Mouse (Mus musculus): ENCODE results near the gene Mrgpra9. TPM values are rescaled to one million over a fixed set of nuclear protein-coding genes. Genes with fewer than 3 reads are reported as not detected.
"Not testable (repeated sequence)": the region's sequence is repeated elsewhere in the genome, so short reads cannot be mapped to it uniquely, and the experiment has no call there.

Mrgpra9 gene
- not detected for total RNA-seq (2021)

DNA sequence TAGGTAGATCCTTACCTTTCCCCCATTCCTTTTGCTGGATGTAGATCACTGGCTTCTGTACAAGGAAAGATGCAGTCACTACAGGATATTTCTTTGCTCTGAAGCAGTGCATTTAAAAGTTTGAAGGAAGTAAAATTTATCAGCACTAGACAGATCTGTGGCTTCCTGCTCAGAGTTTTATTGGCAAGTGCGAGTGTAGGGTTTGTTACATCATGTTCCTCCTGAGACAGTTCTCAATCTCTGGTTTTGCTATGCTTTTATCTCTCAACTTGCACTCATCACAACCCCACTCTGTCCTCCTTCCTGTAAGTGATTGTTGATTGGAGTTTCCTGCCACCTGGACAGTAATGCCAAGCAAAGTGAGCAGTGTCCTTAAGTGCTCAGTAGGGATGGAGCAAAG is at the start of gene Mrgpra9:
Mrgpra9 (minus strand) TSS at position 79 of the 400 bp plus-strand sequence.
- DNase-seq: no peak

DNA sequence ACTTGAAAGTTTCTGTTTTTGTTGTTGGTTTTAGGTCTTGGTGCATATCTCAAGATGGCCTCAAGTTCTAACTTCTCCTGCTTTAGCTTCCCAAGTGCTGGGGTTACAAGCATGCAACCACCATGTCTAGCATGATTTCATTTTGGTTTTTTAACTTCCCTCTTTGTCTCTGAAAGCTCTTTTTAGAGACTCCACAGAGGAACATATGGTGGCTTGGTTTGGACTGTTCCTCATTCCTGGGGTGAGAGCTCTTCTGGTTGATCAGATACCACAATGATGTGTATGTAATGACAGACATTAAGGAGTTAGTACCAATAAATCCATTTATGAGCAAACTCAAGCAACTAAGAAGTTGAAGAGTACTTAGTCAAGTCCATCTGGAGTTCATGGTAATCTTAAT is 47.0 kb upstream of the Mrgpra9 start:
- not testable (repeated sequence) for DNase-seq

DNA sequence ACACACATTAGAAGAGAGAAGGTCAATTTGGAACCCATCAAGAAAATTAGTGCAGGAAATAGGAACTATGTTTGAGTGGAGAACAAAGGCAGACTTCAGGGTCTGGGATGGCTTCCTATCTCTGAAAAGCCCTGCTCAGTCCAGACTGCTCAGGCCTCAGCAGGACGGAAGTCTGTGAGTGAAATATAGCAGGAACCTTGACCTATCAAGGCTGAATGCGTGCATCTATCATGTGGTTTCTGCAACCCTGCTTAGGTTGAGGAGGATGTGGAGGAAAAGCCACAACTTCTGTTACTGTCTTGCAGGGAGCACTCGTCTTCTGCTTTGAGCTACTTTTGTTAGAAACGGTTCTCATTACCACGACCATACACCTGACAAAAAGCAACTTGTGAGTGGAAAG is 18.9 kb upstream of the Mrgpra9 start:
- DNase-seq: not testable (repeated sequence)

DNA sequence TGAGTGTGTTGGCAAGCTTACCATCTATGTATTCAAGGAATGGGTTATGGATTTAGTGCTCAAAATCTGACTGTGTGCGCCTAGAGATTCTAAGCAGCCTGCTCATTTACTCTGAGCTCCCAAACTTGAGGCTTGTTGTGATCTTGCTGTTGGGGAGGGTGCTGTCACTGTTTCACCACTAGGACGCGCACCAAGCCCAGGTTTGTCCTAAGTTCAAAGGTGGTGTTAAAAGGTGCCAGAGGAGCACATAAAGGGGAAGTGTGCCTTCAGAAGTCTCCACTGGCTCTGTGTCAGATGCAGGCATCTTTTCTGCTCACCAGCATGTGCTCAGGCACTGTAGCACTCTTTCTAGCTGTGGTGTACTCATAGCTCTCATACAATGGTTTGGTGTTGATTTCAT is 8.0 kb downstream of the Mrgpra9 start:
- DNase-seq: no peak

DNA sequence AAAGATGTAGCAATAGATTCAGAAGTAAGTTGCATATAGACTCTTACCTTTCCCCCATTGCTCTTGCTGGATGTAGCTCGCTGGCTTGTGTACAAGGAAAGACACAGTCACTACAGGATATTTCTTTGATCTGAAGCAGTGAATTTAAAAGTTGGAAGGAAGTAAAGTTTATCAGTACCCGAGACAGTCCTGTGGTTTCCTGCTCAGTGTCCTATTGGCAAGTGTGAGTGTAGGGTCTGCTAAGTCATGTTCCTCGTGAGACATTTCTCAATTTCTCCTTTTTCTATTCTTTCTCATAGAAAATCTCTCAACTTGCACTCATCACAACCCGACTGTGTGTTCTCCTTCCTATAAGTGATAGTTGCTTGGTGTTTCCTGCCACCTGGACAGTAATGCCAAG is 47.8 kb downstream of the Mrgpra9 start, which contains the start of gene Mrgpra6:
Mrgpra6 (minus strand) TSS at position 91 of the 400 bp plus-strand sequence.
- no peak for DNase-seq

DNA sequence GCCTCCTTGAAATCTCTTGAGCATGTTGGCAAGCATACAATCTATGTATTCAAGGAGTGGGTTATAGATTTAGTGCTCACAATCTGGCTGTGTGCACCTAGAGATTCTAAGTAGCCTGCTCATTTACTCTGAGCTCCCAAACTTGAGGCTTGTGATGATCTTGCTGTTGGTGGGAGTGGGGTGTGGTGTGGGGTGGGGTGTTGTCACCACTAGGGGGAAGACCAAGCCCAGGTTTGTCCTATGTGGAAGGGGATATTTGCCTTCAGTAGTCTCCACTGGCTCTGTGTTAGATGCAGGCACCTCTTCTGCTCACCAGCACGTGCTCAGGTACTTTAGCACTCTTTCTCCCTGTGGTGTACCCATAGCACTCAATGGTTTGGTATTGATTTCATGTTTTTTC is 57.4 kb downstream of the Mrgpra9 start:
- no peak for DNase-seq

Other genes with a start within 250 kb of the Mrgpra9 start
- 10 to 100 TPM; 16.3 to 16.5 TPM for gene Spty2d1, start 244.4 kb downstream of the Mrgpra9 start, total RNA-seq (2021)
- gene Tmem86a, start 202.2 kb downstream of the Mrgpra9 start, total RNA-seq (2021): 10 to 100 TPM; 11.9 to 12.5 TPM
- gene Ptpn5, start 119.2 kb downstream of the Mrgpra9 start, total RNA-seq (2021): 10 to 100 TPM; 92.7 to 95.8 TPM
- gene Mrgpra6, start 47.9 kb downstream of the Mrgpra9 start, total RNA-seq (2021): not detected
- gene Mrgpra1, start 101.4 kb upstream of the Mrgpra9 start, total RNA-seq (2021): not detected
- gene Mrgpra2a, start 199.3 kb upstream of the Mrgpra9 start, total RNA-seq (2021): not detected

Data from layer of hippocampus, postnatal 36 days (tissue).